Mouse (Mus musculus) embryonic facial prominence, embryonic 14.5 days (tissue): ENCODE results near the gene Ccr9. TPM values are rescaled to one million over a fixed set of nuclear protein-coding genes. Genes with fewer than 3 reads are reported as not detected.

Experiments used
- ATAC-seq: fragments of 200-750 bp; cut with Nextera tagmentation; 2 replicates; pipeline ENCODE4 v1.8.0; 2017; ENCODE audit warnings: low read depth, moderate number of reproducible peaks, moderate TSS enrichment
- DNase-seq: peaks from one replicate; pipeline ENCODE4 v3.0.0-alpha.2; 2015; ENCODE audit warnings: low spot score
- H3K27ac ChIP-seq: fragments of 300-500 bp; sonication (generic); replicated peaks from 2 replicates; pipeline ENCODE4 v1.5.1; 2014; ENCODE audit warnings: low read depth, mild to moderate bottlenecking, low read length, moderate library complexity
- H3K27me3 ChIP-seq: fragments of 300-500 bp; sonication (generic); replicated peaks from 2 replicates; pipeline ENCODE4 v1.6.1; 2014; ENCODE audit warnings: low read length; ENCODE audit not compliant: control insufficient read depth, insufficient read depth
- H3K36me3 ChIP-seq: fragments of 300-500 bp; sonication (generic); 2 replicates; pipeline ENCODE4 v1.6.1; 2014; ENCODE audit warnings: low read length, mixed read lengths; ENCODE audit not compliant: control insufficient read depth, insufficient read depth
- H3K4me1 ChIP-seq: fragments of 300-500 bp; sonication (generic); 2 replicates; pipeline ENCODE4 v1.6.1; 2014; ENCODE audit warnings: antibody characterized with exemption, low read length; ENCODE audit not compliant: control insufficient read depth, insufficient read depth
- H3K4me2 ChIP-seq: fragments of 300-500 bp; sonication (generic); 2 replicates; pipeline ENCODE4 v1.6.1; 2014; ENCODE audit warnings: low read depth, mild to moderate bottlenecking, low read length, moderate library complexity, mixed read lengths
- H3K4me3 ChIP-seq: fragments of 300-500 bp; sonication (generic); 2 replicates; pipeline ENCODE4 v1.5.1; 2014; ENCODE audit warnings: low read depth, mild to moderate bottlenecking, low read length
- H3K9ac ChIP-seq: fragments of 300-500 bp; sonication (generic); 2 replicates; pipeline ENCODE4 v1.6.1; 2014; ENCODE audit warnings: low read depth, mild to moderate bottlenecking, low read length, moderate library complexity, mixed read lengths
- H3K9me3 ChIP-seq: fragments of 300-500 bp; sonication (generic); 2 replicates; pipeline ENCODE4 v1.6.1; 2016; ENCODE audit warnings: low read length; ENCODE audit not compliant: control insufficient read depth
- WGBS: fragments of 180-500 bp; shearing (Covaris S2); extraction: QIAGEN DNeasy Blood & Tissue Kit; methylation state at CpG from one replicate; pipeline ENCODE4 v1.1.7; 2014; 5-methylcytosine and 5-hydroxymethylcytosine counted together
- polyA plus RNA-seq: library from polyadenylated mRNA; unstranded; fragments of >200 nt; fragmentation: Nextera tagmentation; extraction: Ambion mirVana; gene quantifications from 2 replicates; pipeline ENCODE4 v1.2.1, GENCODE M21; 2014

The Ccr9 gene
- polyA plus RNA-seq, 1 experiment from 2014 or later, result 0.24 TPM

- Histone ChIP-seq H3K9ac (no peak overlapping the region), H3K4me1 (no peaks in the 10 kb centered on the region), H3K4me2 (no peak overlapping the region), H3K27me3 (no peaks in the 10 kb centered on the region), H3K4me3 (no peak overlapping the region), H3K9me3 (no peaks in the 10 kb centered on the region), H3K36me3 (peaks cover 53% of the 10 kb centered on the region), H3K27ac (no peak overlapping the region)
- ATAC-seq (no peak), DNase-seq (no peak)
- 77% methylated on average over 4 of the region's 4 CpGs for WGBS
Observed at GRCm38 (mm10) chr9:123814821-123815220, 136.6 kb downstream of the Ccr9 start.

- Histone ChIP-seq H3K4me1 (no peaks in the 10 kb centered on the region), H3K27me3 (no peaks in the 10 kb centered on the region), H3K36me3 (peaks cover 51% of the 10 kb centered on the region), H3K4me2 (no peak overlapping the region), H3K9me3 (no peaks in the 10 kb centered on the region), H3K9ac (no peak overlapping the region), H3K27ac (no peak overlapping the region), H3K4me3 (no peak overlapping the region)
- 84% methylated on average over 3 of the region's 3 CpGs for WGBS
- no peak for DNase-seq
- ATAC-seq, result no peak
Observed at GRCm38 (mm10) chr9:123815444-123815843, 137.2 kb downstream of the Ccr9 start.

GRCm38 (mm10) chr9:123815996-123816395 is 137.8 kb downstream of the Ccr9 start:
- Histone ChIP-seq H3K4me2 (no peak overlapping the region), H3K4me1 (no peaks in the 10 kb centered on the region), H3K27ac (no peak overlapping the region), H3K4me3 (no peak overlapping the region), H3K27me3 (no peaks in the 10 kb centered on the region), H3K9ac (no peak overlapping the region), H3K9me3 (no peaks in the 10 kb centered on the region), H3K36me3 (peaks cover 51% of the 10 kb centered on the region)
- DNase-seq, result no peak
- ATAC-seq, result no peak
- WGBS, result 87% methylated on average over 1 of the region's 1 CpGs

- Histone ChIP-seq H3K9ac (no peak overlapping the region), H3K4me3 (no peak overlapping the region), H3K36me3 (peaks cover 60% of the 10 kb centered on the region), H3K27ac (no peak overlapping the region), H3K9me3 (no peaks in the 10 kb centered on the region), H3K4me2 (no peak overlapping the region), H3K27me3 (no peaks in the 10 kb centered on the region), H3K4me1 (no peaks in the 10 kb centered on the region)
- 54% methylated on average over 2 of the region's 2 CpGs for WGBS
- DNase-seq (no peak), ATAC-seq (no peak)
Observed at GRCm38 (mm10) chr9:123818601-123819000, 140.4 kb downstream of the Ccr9 start.

GRCm38 (mm10) chr9:123826631-123827030 is 148.4 kb downstream of the Ccr9 start:
- DNase-seq, result no peak
- ATAC-seq, result no peak
- no peaks in the 10 kb centered on the region for H3K4me1 ChIP-seq
- H3K27ac ChIP-seq, result no peak overlapping the region
- H3K27me3 ChIP-seq, result no peaks in the 10 kb centered on the region
- no peak overlapping the region for H3K9ac ChIP-seq
- H3K4me3 ChIP-seq, result no peak overlapping the region
- H3K36me3 ChIP-seq, result peaks cover 86% of the 10 kb centered on the region
- H3K9me3 ChIP-seq, result no peaks in the 10 kb centered on the region
- H3K4me2 ChIP-seq, result no peak overlapping the region
- 89% methylated on average over 3 of the region's 3 CpGs for WGBS

GRCm38 (mm10) chr9:123828916-123829315 is 150.7 kb downstream of the Ccr9 start:
- Histone ChIP-seq H3K9me3 (no peaks in the 10 kb centered on the region), H3K27me3 (no peaks in the 10 kb centered on the region), H3K4me2 (no peak overlapping the region), H3K4me3 (no peak overlapping the region), H3K9ac (no peak overlapping the region), H3K27ac (no peak overlapping the region), H3K36me3 (peaks cover 75% of the 10 kb centered on the region), H3K4me1 (no peaks in the 10 kb centered on the region)
- ATAC-seq (no peak), DNase-seq (no peak)
- 96% methylated on average over 4 of the region's 4 CpGs for WGBS

Other genes starting within 250 kb of the Ccr9 start
- gene Limd1, start 199.7 kb upstream of the Ccr9 start, polyA plus RNA-seq, result 54.0 and 56.5 TPM in 2 replicates
- gene Sacm1l, start 148.7 kb upstream of the Ccr9 start, polyA plus RNA-seq, result 52.2 and 53.3 TPM in 2 replicates
- 0.10 and 0.17 TPM in 2 replicates for gene Slc6a20b, start 45.9 kb upstream of the Ccr9 start, polyA plus RNA-seq
- 0.99 and 1.5 TPM in 2 replicates for gene Slc6a20a, start 446 bp downstream of the Ccr9 start, polyA plus RNA-seq
- 68.4 and 72.1 TPM in 2 replicates for gene Lztfl1, start 39.3 kb downstream of the Ccr9 start, polyA plus RNA-seq
- 0.11 and 0.67 TPM in 2 replicates for gene Cxcr6, start 128.0 kb downstream of the Ccr9 start, polyA plus RNA-seq
- gene Fyco1, start 173.5 kb downstream of the Ccr9 start, polyA plus RNA-seq, result 12.1 and 15.1 TPM in 2 replicates
- gene Xcr1, start 183.6 kb downstream of the Ccr9 start, polyA plus RNA-seq, result 0.06 TPM in 1 of 2 replicates, not detected in the other